Mouse (Mus musculus) C2C12 (cell line): ENCODE results near the gene Map3k20. TPM values are rescaled to one million over a fixed set of nuclear protein-coding genes. Genes with fewer than 3 reads are reported as not detected.

Source experiments
- H3K27me3 ChIP-seq: one replicate; pipeline ENCODE4 v1.6.1; 2011; ENCODE audit not compliant: control insufficient read depth, insufficient read depth, insufficient read length
- H3K36me3 ChIP-seq: one replicate; pipeline ENCODE4 v1.6.1; 2011; ENCODE audit not compliant: control insufficient read depth, insufficient read depth
- H3K4me3 ChIP-seq: one replicate; pipeline ENCODE4 v1.5.1; 2011; ENCODE audit warnings: mild to moderate bottlenecking, control low read depth; ENCODE audit not compliant: poor library complexity, insufficient read depth, severe bottlenecking
- H3K79me2 ChIP-seq: one replicate; pipeline ENCODE4 v1.6.1; 2011; ENCODE audit not compliant: control insufficient read depth, insufficient read depth
- H3K79me3 ChIP-seq: one replicate; pipeline ENCODE4 v1.6.1; 2011; ENCODE audit warnings: low read depth, control low read depth
- H3ac ChIP-seq: one replicate; pipeline ENCODE3; 2011; ENCODE audit warnings: low read depth; ENCODE audit not compliant: control insufficient read depth, insufficient read length
- CEBPB ChIP-seq: IDR thresholded peaks from one replicate; pipeline ENCODE4 v1.6.1; 2011; ENCODE audit warnings: low read depth, mild to moderate bottlenecking, control low read depth, moderate library complexity
- CTCF ChIP-seq: IDR thresholded peaks from one replicate; pipeline ENCODE4 v1.5.1; 2011; ENCODE audit not compliant: control insufficient read depth, insufficient read depth, insufficient read length
- FOSL1 ChIP-seq: IDR thresholded peaks from one replicate; pipeline ENCODE4 v1.8.0; 2011; ENCODE audit warnings: mild to moderate bottlenecking, low read length; ENCODE audit not compliant: poor library complexity, insufficient read depth, severe bottlenecking
- MAX ChIP-seq: IDR thresholded peaks from one replicate; pipeline ENCODE4 v1.6.1; 2011; ENCODE audit warnings: mild to moderate bottlenecking, control low read depth
- MYOD1 ChIP-seq: IDR thresholded peaks from one replicate; pipeline ENCODE4 v1.6.1; 2011; ENCODE audit warnings: low read depth; ENCODE audit not compliant: control insufficient read depth, insufficient read length
- MYOG ChIP-seq: IDR thresholded peaks from one replicate; pipeline ENCODE4 v1.6.1; 2011; ENCODE audit not compliant: control insufficient read depth, insufficient read length; ENCODE audit errors: extremely low read depth
- USF1 ChIP-seq: IDR thresholded peaks from one replicate; pipeline ENCODE4 v1.6.1; 2011; ENCODE audit warnings: low read depth, mild to moderate bottlenecking, control low read depth, moderate library complexity
- polyA plus RNA-seq: library from polyadenylated mRNA; unstranded; fragments of >200 nt; fragmentation: generic; extraction: Trizol; gene quantifications from one replicate; pipeline ENCODE4 v1.2.1, GENCODE M21; 2012; ENCODE audit warnings: missing spikeins

The Map3k20 gene
- polyA plus RNA-seq, 1 experiment, result 19.5 TPM

GRCm38 (mm10) chr2:72284689-72285088, 748 bp upstream of the Map3k20 start:
- peaks cover 26% of the 10 kb centered on the region for H3K79me3 ChIP-seq
- H3K36me3 ChIP-seq, result peaks cover under 1% of the 10 kb centered on the region
- no peak overlapping the region for H3ac ChIP-seq
- no peak overlapping the region for H3K4me3 ChIP-seq
- H3K79me2 ChIP-seq, result peaks cover 36% of the 10 kb centered on the region
- TF ChIP-seq MYOD1 (no peak), CTCF (no peak), CEBPB (no peak), MYOG (no peak), MAX (no peak), FOSL1 (no peak), USF1 (no peak)
- no peaks in the 10 kb centered on the region for H3K27me3 ChIP-seq

GRCm38 (mm10) chr2:72285888-72286661, 638 bp downstream of the Map3k20 start:
- no peak for TF ChIP-seq USF1
- peak; percentile 78 for TF ChIP-seq CEBPB
- no peak for TF ChIP-seq MYOG
- TF ChIP-seq CTCF, result no peak
- H3ac ChIP-seq, result peak overlapping the region; percentile 90

GRCm38 (mm10) chr2:72287142-72287541, 1.7 kb downstream of the Map3k20 start:
- H3K36me3 ChIP-seq, result peaks cover 22% of the 10 kb centered on the region
- H3K4me3 ChIP-seq, result peak overlapping the region; percentile 71
- no peaks in the 10 kb centered on the region for H3K27me3 ChIP-seq

More at GRCm38 (mm10) chr2:72285888-72286661, 638 bp downstream of the Map3k20 start:
- Histone ChIP-seq H3K79me3 (peaks cover 40% of the 10 kb centered on the region), H3K4me3 (peak overlapping the region; percentile 71), H3K79me2 (peaks cover 50% of the 10 kb centered on the region), H3K27me3 (no peaks in the 10 kb centered on the region), H3K36me3 (peaks cover 13% of the 10 kb centered on the region)

GRCm38 (mm10) chr2:72288932-72289534, 3.6 kb downstream of the Map3k20 start:
- Histone ChIP-seq H3K27me3 (no peaks in the 10 kb centered on the region), H3K79me3 (peaks cover 68% of the 10 kb centered on the region), H3ac (no peak overlapping the region), H3K79me2 (peaks cover 79% of the 10 kb centered on the region), H3K36me3 (peaks cover 31% of the 10 kb centered on the region), H3K4me3 (no peak overlapping the region)
- TF ChIP-seq MAX (no peak), CTCF (no peak), MYOG (no peak), FOSL1 (peak; percentile 23), MYOD1 (peak; percentile 36), USF1 (peak; percentile 91), CEBPB (no peak)

More at GRCm38 (mm10) chr2:72287142-72287541, 1.7 kb downstream of the Map3k20 start:
- Histone ChIP-seq H3K79me2 (peaks cover 60% of the 10 kb centered on the region), H3ac (peak overlapping the region; percentile 59), H3K79me3 (peaks cover 49% of the 10 kb centered on the region)
- TF ChIP-seq MYOD1 (no peak), MYOG (no peak), USF1 (no peak), FOSL1 (no peak), CTCF (no peak), CEBPB (no peak), MAX (no peak)

- H3K27me3 ChIP-seq, result no peaks in the 10 kb centered on the region
- peaks cover 39% of the 10 kb centered on the region for H3K36me3 ChIP-seq
- peaks cover 87% of the 10 kb centered on the region for H3K79me3 ChIP-seq
- H3K4me3 ChIP-seq, result no peak overlapping the region
- peaks cover 95% of the 10 kb centered on the region for H3K79me2 ChIP-seq
- no peak for TF ChIP-seq MYOG
- no peak for TF ChIP-seq CTCF
- TF ChIP-seq CEBPB, result no peak
- no peak for TF ChIP-seq MAX
- no peak for TF ChIP-seq FOSL1
- TF ChIP-seq USF1, result no peak
- no peak for TF ChIP-seq MYOD1
- no peak overlapping the region for H3ac ChIP-seq
These were observed 5.7 kb downstream of the Map3k20 start for GRCm38 (mm10) chr2:72291103-72291502.
